Mouse (Mus musculus) adrenal gland, postnatal 25 days (tissue): ENCODE measurements around the gene Avil. TPM values are rescaled to one million over a fixed set of nuclear protein-coding genes. Genes with fewer than 3 reads are reported as not detected.
A peak's percentile ranks its signal among the peaks of the same experiment; 100 is the strongest.
"Not testable (repeated sequence)": the region's sequence is repeated elsewhere in the genome, so short reads cannot be mapped to it uniquely, and the experiment has no call there.

Source experiments
- DNase-seq: peaks from one replicate; pipeline ENCODE4 v3.0.0; 2021; ENCODE audit warnings: mixed read lengths
- microRNA-seq, 2 experiments: library from miRNA; unstranded; fragments of <30 nt; microRNA quantifications; one replicate each; pipeline ENCODE4 v1.2.0; 2021
- total RNA-seq: library from RNA; stranded (reverse); gene quantifications from 2 replicates; pipeline ENCODE4 v1.2.3, GENCODE M21; 2021

The Avil gene
- total RNA-seq, 1 experiment from 2014 or later = 3.9 TPM

- peak; percentile 26 for DNase-seq
Measured at GRCm38 (mm10) chr10:127059174-127059967, 58.9 kb downstream of the Avil start.

- peak; percentile 83 for DNase-seq
Measured at GRCm38 (mm10) chr10:127059968-127060916, 59.7 kb downstream of the Avil start, which contains the start of gene March9. Gene March9, minus strand, starts transcription at chr10:127060184.

GRCm38 (mm10) chr10:127061085-127061484 is 60.6 kb downstream of the Avil start:
- DNase-seq = no peak

GRCm38 (mm10) chr10:127061513-127061912 is 61.0 kb downstream of the Avil start:
- no peak for DNase-seq

DNA sequence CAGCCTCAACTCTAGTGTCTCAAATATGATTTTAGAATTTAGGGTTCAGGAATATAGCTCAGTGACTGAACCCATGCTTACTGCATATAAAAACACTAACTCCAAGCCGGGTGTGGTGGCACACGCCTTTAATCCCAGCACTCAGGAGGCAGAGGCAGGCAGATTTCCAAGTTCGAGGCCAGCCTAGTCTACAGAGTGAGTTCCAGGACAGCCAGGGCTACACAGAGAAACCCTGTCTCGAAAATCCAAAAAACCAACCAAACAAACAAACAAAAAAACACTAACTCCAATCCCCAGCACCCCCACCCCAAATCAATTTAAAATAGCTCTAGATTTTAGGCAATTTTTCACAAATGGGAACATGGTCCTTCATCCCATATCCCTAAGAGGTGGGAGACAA is 61.6 kb downstream of the Avil start:
- DNase-seq = not testable (repeated sequence)

DNA sequence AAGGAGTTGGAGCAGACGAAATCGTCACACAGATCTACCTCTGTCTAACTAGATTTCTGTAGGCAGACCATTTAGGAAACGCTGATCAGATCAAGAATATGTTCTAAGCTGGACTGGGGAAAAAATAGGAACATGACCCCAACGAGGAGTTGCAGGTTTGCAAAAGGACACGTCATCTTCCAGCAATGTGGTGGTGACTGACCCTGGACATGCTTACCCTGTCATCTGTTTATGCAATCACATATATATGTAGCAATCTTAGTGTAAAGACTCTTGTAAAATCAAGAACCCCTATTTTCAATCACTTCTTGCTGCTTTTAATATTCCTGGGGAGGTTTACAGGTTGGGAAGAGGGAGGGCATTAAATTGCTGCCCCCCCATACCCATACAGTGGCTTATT is 62.0 kb downstream of the Avil start:
- DNase-seq = no peak

DNA sequence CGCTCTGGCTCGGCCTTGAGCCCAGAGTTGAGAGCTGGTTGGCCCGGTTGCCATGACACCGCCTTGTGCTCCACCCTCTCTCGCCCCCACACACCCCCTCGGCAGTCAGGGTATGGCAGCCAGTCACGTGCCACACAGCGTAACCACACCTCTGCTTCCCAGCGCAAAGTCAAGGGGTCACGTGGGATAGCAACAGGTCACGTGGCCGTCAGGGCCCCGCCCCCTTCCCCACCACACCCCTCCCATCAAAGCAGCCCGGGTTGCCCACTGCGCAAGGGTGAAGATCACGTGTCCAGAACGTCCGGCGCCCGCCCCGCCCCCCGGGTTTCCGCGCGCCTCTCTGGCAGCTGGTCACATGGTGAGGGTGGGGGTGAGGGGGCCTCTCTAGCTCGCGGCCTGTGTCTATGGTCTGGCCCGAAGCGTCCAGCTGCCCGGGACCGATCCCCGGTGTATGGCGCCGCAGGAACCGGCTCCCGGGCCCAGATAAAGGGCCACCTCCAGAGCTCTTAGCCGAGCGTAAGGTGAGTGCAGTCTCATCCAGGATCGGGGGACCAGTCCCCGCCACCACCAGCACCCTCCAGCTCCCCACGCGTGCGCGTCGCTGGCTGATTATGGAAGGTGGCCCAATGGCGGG is 62.8 kb downstream of the Avil start, which contains the start of gene Cdk4:
Cdk4 (plus strand) TSS at position 296 of the 634 bp plus-strand sequence.
- DNase-seq = peak; percentile 99

- DNase-seq = no peak
Measured at GRCm38 (mm10) chr10:127063913-127064870, 63.7 kb downstream of the Avil start.

DNA sequence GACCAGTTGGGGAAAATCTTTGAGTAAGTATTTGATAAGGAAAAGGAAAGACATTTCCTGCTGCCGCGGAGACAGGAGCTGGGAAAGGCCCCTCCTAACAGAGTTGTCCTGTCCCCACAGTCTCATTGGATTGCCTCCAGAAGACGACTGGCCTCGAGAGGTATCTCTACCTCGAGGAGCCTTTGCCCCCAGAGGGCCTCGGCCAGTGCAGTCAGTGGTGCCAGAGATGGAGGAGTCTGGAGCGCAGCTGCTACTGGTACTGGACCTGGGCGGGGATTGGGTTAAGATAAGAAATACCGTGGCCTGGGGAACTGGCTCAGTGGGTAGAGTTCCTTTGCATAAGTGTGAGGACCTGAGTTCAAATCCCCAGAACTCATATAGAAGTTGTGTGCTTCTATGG is 65.5 kb downstream of the Avil start:
- DNase-seq = no peak

GRCm38 (mm10) chr10:127066519-127067018 is 66.1 kb downstream of the Avil start:
- no peak for DNase-seq

- DNase-seq = no peak
Measured at GRCm38 (mm10) chr10:127068360-127069038, 68.0 kb downstream of the Avil start.

GRCm38 (mm10) chr10:127069281-127070189 is 69.0 kb downstream of the Avil start:
- no peak for DNase-seq

Small RNA genes lying within 50 kb of the gene (microRNA-seq; reads per million reads assigned to microRNA genes)
- 26.4 to 38.1 reads per million in 2 experiments for gene Mir26a-2
- gene Mir546 = 0 to 1.0 reads per million in 2 experiments

Other genes starting within 250 kb of the Avil start
- 7.6 and 9.5 TPM in 2 replicates for gene Atp23, start 99.4 kb upstream of the Avil start, total RNA-seq
- gene Ctdsp2, start 22.0 kb upstream of the Avil start, total RNA-seq = 125 and 197 TPM in 2 replicates
- gene Tsfm, start 30.1 kb downstream of the Avil start, total RNA-seq = 50.6 and 66.8 TPM in 2 replicates
- 17.6 and 23.0 TPM in 2 replicates for gene Mettl1, start 40.7 kb downstream of the Avil start, total RNA-seq
- gene Eef1akmt3, start 40.8 kb downstream of the Avil start, total RNA-seq = 0.49 TPM in 1 of 2 replicates, not detected in the other
- 0.33 TPM in 1 of 2 replicates, not detected in the other for gene Cyp27b1, start 47.5 kb downstream of the Avil start, total RNA-seq
- 8.6 and 10.9 TPM in 2 replicates for gene March9, start 59.5 kb downstream of the Avil start, total RNA-seq
- gene Cdk4, start 62.8 kb downstream of the Avil start, total RNA-seq = 218 and 247 TPM in 2 replicates
- 103 and 108 TPM in 2 replicates for gene Tspan31, start 69.6 kb downstream of the Avil start, total RNA-seq
- 2.6 and 3.8 TPM in 2 replicates for gene Agap2, start 74.6 kb downstream of the Avil start, total RNA-seq
- gene Os9, start 120.4 kb downstream of the Avil start, total RNA-seq = 139 and 150 TPM in 2 replicates
- gene B4galnt1, start 164.5 kb downstream of the Avil start, total RNA-seq = 6.8 and 8.5 TPM in 2 replicates
- 3.2 and 6.0 TPM in 2 replicates for gene Slc26a10, start 179.9 kb downstream of the Avil start, total RNA-seq
- gene Arhgef25, start 189.4 kb downstream of the Avil start, total RNA-seq = 27.9 and 28.7 TPM in 2 replicates
- gene Dtx3, start 195.0 kb downstream of the Avil start, total RNA-seq = 89.7 and 96.8 TPM in 2 replicates
- 38.4 and 48.8 TPM in 2 replicates for gene Pip4k2c, start 210.9 kb downstream of the Avil start, total RNA-seq